Mouse (Mus musculus) heart, postnatal 0 days (tissue): ENCODE data around the gene Ece1. TPM values are rescaled to one million over a fixed set of nuclear protein-coding genes. Genes with fewer than 3 reads are reported as not detected.

ENCODE experiments used
- ATAC-seq: fragments of 200-750 bp; cut with Nextera tagmentation; 2 replicates; pipeline ENCODE4 v1.8.0; 2017; ENCODE audit warnings: low read depth, moderate number of reproducible peaks, moderate library complexity; ENCODE audit not compliant: insufficient read depth
- DNase-seq: peaks from one replicate; pipeline ENCODE4 v3.0.0-alpha.2; 2016; ENCODE audit warnings: low spot score
- H3K27ac ChIP-seq: fragments of 300-500 bp; sonication (generic); 2 replicates; pipeline ENCODE4 v1.5.1; 2014; ENCODE audit warnings: low read depth, mild to moderate bottlenecking
- H3K27me3 ChIP-seq: fragments of 300-500 bp; sonication (generic); 2 replicates; pipeline ENCODE4 v1.6.1; 2014; ENCODE audit warnings: low read length, mixed read lengths; ENCODE audit not compliant: control insufficient read depth, insufficient read depth
- H3K36me3 ChIP-seq: fragments of 300-500 bp; sonication (generic); replicated peaks from 2 replicates; pipeline ENCODE4 v1.6.1; 2014; ENCODE audit warnings: low read length, mixed read lengths; ENCODE audit not compliant: control insufficient read depth, insufficient read depth
- H3K4me1 ChIP-seq: fragments of 300-500 bp; sonication (generic); 2 replicates; pipeline ENCODE4 v1.6.1; 2014; ENCODE audit warnings: antibody characterized with exemption; ENCODE audit not compliant: control insufficient read depth, insufficient read depth
- H3K4me2 ChIP-seq: fragments of 300-500 bp; sonication (generic); 2 replicates; pipeline ENCODE4 v1.6.1; 2014; ENCODE audit warnings: low read depth, mild to moderate bottlenecking, low read length, moderate library complexity
- H3K4me3 ChIP-seq: fragments of 300-500 bp; sonication (generic); 2 replicates; pipeline ENCODE4 v1.5.1; 2014; ENCODE audit warnings: low read depth, low read length
- H3K9ac ChIP-seq: fragments of 300-500 bp; sonication (generic); replicated peaks from 2 replicates; pipeline ENCODE4 v1.6.1; 2014; ENCODE audit warnings: low read depth, low read length, mixed read lengths
- H3K9me3 ChIP-seq: fragments of 300-500 bp; sonication (generic); replicated peaks from 2 replicates; pipeline ENCODE4 v1.6.1; 2016; ENCODE audit warnings: low read length; ENCODE audit not compliant: control insufficient read depth
- CTCF ChIP-seq: IDR thresholded peaks from 2 replicates; pipeline ENCODE4 v1.5.1; 2016; ENCODE audit warnings: antibody characterized with exemption, control low read depth, low read depth
- EP300 ChIP-seq: IDR thresholded peaks from 2 replicates; pipeline ENCODE4 v1.6.1; 2016; ENCODE audit warnings: antibody characterized with exemption, low read depth
- WGBS: fragments of 180-500 bp; shearing (Covaris S2); extraction: QIAGEN DNeasy Blood & Tissue Kit; methylation state at CpG from one replicate; pipeline ENCODE4 v1.1.7; 2014; 5-methylcytosine and 5-hydroxymethylcytosine counted together
- polyA plus RNA-seq: library from polyadenylated mRNA; unstranded; fragments of >200 nt; fragmentation: Nextera tagmentation; extraction: Ambion mirVana; gene quantifications from 2 replicates; pipeline ENCODE4 v1.2.1, GENCODE M21; 2015
- total RNA-seq: library from RNA; depleted of rRNA; stranded (reverse); fragments of >200 nt; gene quantifications from 2 replicates; pipeline ENCODE4 v1.2.3, GENCODE M21; 2014; ENCODE audit warnings: low replicate concordance; rRNA removed

The Ece1 gene
- total RNA-seq (140 and 238 TPM in 2 replicates), polyA plus RNA-seq (35.4 and 35.7 TPM in 2 replicates)

GRCm38 (mm10) chr4:137862019-137862418, at the start of gene Ece1:
Gene Ece1 (plus strand): TSS chr4:137862237.
- peaks cover 10% of the 10 kb centered on the region for H3K4me1 ChIP-seq
- peak within 1 kb of the TSS; percentile 81 for H3K9ac ChIP-seq
- under 1% methylated on average over 36 of the region's 37 CpGs for WGBS
- H3K4me2 ChIP-seq = peak within 1 kb of the TSS; percentile 77
- TF ChIP-seq CTCF = no peak
- TF ChIP-seq EP300 = no peak
- peak; percentile 94 for ATAC-seq
- H3K9me3 ChIP-seq = no peaks in the 10 kb centered on the region
- peak within 1 kb of the TSS; percentile 47; the same call in 1 of the 2 replicates for H3K27ac ChIP-seq
- no peaks in the 10 kb centered on the region for H3K36me3 ChIP-seq
- H3K27me3 ChIP-seq = peaks cover 15% of the 10 kb centered on the region; the same call in 1 of the 2 replicates
- H3K4me3 ChIP-seq = peak within 1 kb of the TSS; percentile 67
- peak; percentile 89 for DNase-seq

GRCm38 (mm10) chr4:137812946-137813708, 48.9 kb upstream of the Ece1 start:
- Histone ChIP-seq H3K9me3 (no peaks in the 10 kb centered on the region), H3K27ac (peak overlapping the region; percentile 46), H3K4me1 (no peaks in the 10 kb centered on the region), H3K4me3 (no peak overlapping the region), H3K9ac (no peak overlapping the region), H3K36me3 (no peaks in the 10 kb centered on the region), H3K27me3 (no peaks in the 10 kb centered on the region), H3K4me2 (no peak overlapping the region)
- TF ChIP-seq CTCF (no peak), EP300 (no peak)
- 45% methylated on average over 13 of the region's 13 CpGs for WGBS
- DNase-seq (no peak), ATAC-seq (no peak)

GRCm38 (mm10) chr4:137814140-137814539, 47.9 kb upstream of the Ece1 start:
- Histone ChIP-seq H3K4me2 (no peak overlapping the region), H3K27ac (no peak overlapping the region), H3K4me3 (no peak overlapping the region), H3K4me1 (no peaks in the 10 kb centered on the region), H3K9me3 (no peaks in the 10 kb centered on the region), H3K36me3 (no peaks in the 10 kb centered on the region), H3K9ac (no peak overlapping the region), H3K27me3 (no peaks in the 10 kb centered on the region)
- no peak for TF ChIP-seq EP300
- TF ChIP-seq CTCF = no peak
- ATAC-seq (no peak), DNase-seq (no peak)
- WGBS = 78% methylated on average over 7 of the region's 7 CpGs

GRCm38 (mm10) chr4:137815473-137815872, 46.6 kb upstream of the Ece1 start:
- H3K4me3 ChIP-seq = no peak overlapping the region
- no peak overlapping the region for H3K27ac ChIP-seq
- no peak for TF ChIP-seq CTCF
- TF ChIP-seq EP300 = no peak
- H3K4me1 ChIP-seq = no peaks in the 10 kb centered on the region
- no peaks in the 10 kb centered on the region for H3K27me3 ChIP-seq
- DNase-seq (no peak), ATAC-seq (no peak)
- no peak overlapping the region for H3K4me2 ChIP-seq
- H3K9me3 ChIP-seq = no peaks in the 10 kb centered on the region; the same call in 1 of the 2 replicates
- 76% methylated on average over 3 of the region's 3 CpGs for WGBS
- H3K9ac ChIP-seq = no peak overlapping the region
- no peaks in the 10 kb centered on the region for H3K36me3 ChIP-seq

GRCm38 (mm10) chr4:137816216-137816615, 45.8 kb upstream of the Ece1 start:
- TF ChIP-seq CTCF (no peak), EP300 (no peak)
- ATAC-seq = no peak
- Histone ChIP-seq H3K4me3 (no peak overlapping the region), H3K4me1 (no peaks in the 10 kb centered on the region), H3K9ac (no peak overlapping the region), H3K9me3 (no peaks in the 10 kb centered on the region; the same call in 1 of the 2 replicates), H3K4me2 (no peak overlapping the region), H3K36me3 (no peaks in the 10 kb centered on the region), H3K27ac (no peak overlapping the region), H3K27me3 (no peaks in the 10 kb centered on the region)
- no peak for DNase-seq
- WGBS = 65% methylated on average over 7 of the region's 7 CpGs

GRCm38 (mm10) chr4:137818341-137818740, 43.7 kb upstream of the Ece1 start:
- 77% methylated on average over 3 of the region's 3 CpGs for WGBS
- no peak for DNase-seq
- TF ChIP-seq EP300 = no peak
- TF ChIP-seq CTCF = no peak
- no peak overlapping the region for H3K4me3 ChIP-seq
- no peak overlapping the region for H3K4me2 ChIP-seq
- no peaks in the 10 kb centered on the region for H3K36me3 ChIP-seq
- no peaks in the 10 kb centered on the region; the same call in 1 of the 2 replicates for H3K9me3 ChIP-seq
- H3K4me1 ChIP-seq = no peaks in the 10 kb centered on the region
- ATAC-seq = no peak
- H3K9ac ChIP-seq = no peak overlapping the region
- no peak overlapping the region for H3K27ac ChIP-seq
- no peaks in the 10 kb centered on the region for H3K27me3 ChIP-seq
